In the genomic region with DNA sequence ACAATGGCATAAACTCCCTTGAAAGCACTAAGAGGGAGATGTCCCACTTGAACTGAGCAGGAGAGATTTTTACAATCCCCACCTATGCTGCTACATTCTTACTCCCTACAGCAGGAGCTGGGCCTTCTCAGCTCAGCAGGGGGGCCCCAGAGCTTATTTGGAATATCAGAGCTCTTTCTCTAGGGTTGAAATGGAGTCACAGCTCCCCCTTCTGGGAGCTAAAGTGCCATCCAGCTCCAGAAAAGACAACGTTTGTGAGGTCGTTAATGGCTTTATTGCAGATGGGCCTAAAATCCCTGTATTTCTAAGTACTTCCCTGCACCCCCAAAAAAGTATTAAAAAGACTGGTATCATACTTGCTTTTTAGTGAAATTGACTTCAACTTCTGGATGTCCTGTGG, we compare ENCODE assay signal across 8 mouse cellular contexts. TPM values are rescaled to one million over a fixed set of nuclear protein-coding genes. Genes with fewer than 3 reads are reported as not detected.
DNase-seq lines count a peak whose midpoint lies in the region; ATAC-seq and TF ChIP-seq lines count a peak whose summit lies in the region.
"Had no signal": no experiment of that assay in that cellular context is flagged by ENCODE, and none has a peak within 500 bp of the region (broad histone marks: within the 10 kb centered on the region; RNA-seq: fewer than 3 reads in every experiment).

No protein-coding gene starts in this region.

- TF ChIP-seq CTCF in E14TG2a.4 (conservative IDR thresholded peaks at IDR 0.05; ENCODE audit: low read length), result peak; percentile 52

- H3K4me1 ChIP-seq in E14TG2a.4 (replicated peaks; ENCODE audit: low read depth, low read length) (peaks cover 7% of the 10 kb centered on the region; the same call in 1 of the 2 replicates), ES-E14 (ENCODE audit: control insufficient read depth in 2 of 2, insufficient read depth in 2 of 2, low read length in 2 of 2, poor library complexity in 1 of 2) (no peaks in the 10 kb centered on the region)

- no peak overlapping the region for H3K9ac ChIP-seq in ES-E14 (ENCODE audit: insufficient read depth, low read depth, low read length, poor library complexity, severe bottlenecking)
- H3K9ac ChIP-seq: limb, embryonic 13.5 days had no signal

- no peak for ATAC-seq in megakaryocyte progenitor cell, adult 5-6 weeks (replicated peaks; ENCODE audit: poor library complexity)

- peak; percentile 66 for DNase-seq in ES-E14 (ENCODE audit: low read depth, low spot score)
- DNase-seq in embryo, embryonic 11.5 days (ENCODE audit: low read depth, low spot score), result peak; percentile 57
- DNase-seq in layer of hippocampus, postnatal 14 days (ENCODE audit: low spot score in 2 of 2), result peak; percentile 66 to 84
- DNase-seq in neural tube, embryonic 10.5 days (ENCODE audit: extremely low spot score, low spot score), result peak; percentile 45
- no peak for DNase-seq in gastrocnemius, postnatal 14 days

- no peaks in the 10 kb centered on the region for H3K9me3 ChIP-seq in E14TG2a.4 (ENCODE audit: low read length)
- H3K9me3 ChIP-seq in ES-E14 (ENCODE audit: control insufficient read depth, insufficient read depth, low read depth, low read length), result no peaks in the 10 kb centered on the region
- H3K9me3 ChIP-seq: limb, embryonic 13.5 days had no signal

- H3K27ac ChIP-seq in ES-E14 (ENCODE audit: insufficient read depth, low read depth, low read length, poor library complexity, severe bottlenecking), result no peak overlapping the region
- H3K27ac ChIP-seq: limb, embryonic 13.5 days had no signal

- H3K36me3 ChIP-seq in E14TG2a.4 (ENCODE audit: insufficient read depth, low read length) (no peaks in the 10 kb centered on the region), ES-E14 (ENCODE audit: control insufficient read depth, insufficient read depth, low read length, poor library complexity, severe bottlenecking) (no peaks in the 10 kb centered on the region)
- H3K36me3 ChIP-seq: limb, embryonic 13.5 days had no signal

- H3K4me3 ChIP-seq in E14TG2a.4 (replicated peaks; ENCODE audit: low read length) (no peak overlapping the region), ES-E14 (ENCODE audit: insufficient read depth in 1 of 2, low read depth in 1 of 2, low read length in 2 of 2, poor library complexity in 1 of 2, severe bottlenecking in 1 of 2) (no peak overlapping the region)
- H3K4me3 ChIP-seq: limb, embryonic 13.5 days had no signal

- peaks cover 37% of the 10 kb centered on the region for H3K27me3 ChIP-seq in E14TG2a.4 (ENCODE audit: insufficient read depth, low read length)

- intact Hi-C loops in gastrocnemius, postnatal 14 days (cut with DNase I; ENCODE audit: low total_unique reads), result no loop called here

- in situ Hi-C loops in ES-E14 (cut with MboI; ENCODE audit: low sequenced_read_pairs in 2 of 2, unreplicated experiment in 2 of 2), result no loop called here

TF ChIP-seq in ES-E14, 5 proteins besides CTCF, POLR2A, EP300 and RAD21:
- no peak for TF ChIP-seq CHD2 (IDR thresholded peaks at IDR 0.05; ENCODE audit: low read depth, low read length)
- no peak for TF ChIP-seq HCFC1 (IDR thresholded peaks at IDR 0.05; ENCODE audit: borderline replicate concordance, insufficient read depth, low read length)
- peak; percentile 48; the same call in 1 of the 2 replicates for TF ChIP-seq ZC3H11A (IDR thresholded peaks at IDR 0.05; ENCODE audit: borderline replicate concordance, low read depth, low read length)
- TF ChIP-seq ZNF384 (IDR thresholded peaks at IDR 0.05; ENCODE audit: low read depth, low read length), result no peak

RNA-seq across cellular contexts. Expression of gene Brinp1, which starts 3.6 kb away (rescaled TPM):
- total RNA-seq in ES-E14 (2012; rRNA removed), result 0.80 and 1.5 TPM in 2 replicates
- total RNA-seq in layer of hippocampus, postnatal 14 days (2021), result 100 to 1,000 TPM; 187 to 213 TPM
- under 1 TPM in 1 of 2 experiments, not detected in 1; 0.14 TPM for total RNA-seq in gastrocnemius, postnatal 14 days (2021)
- not detected in 2 replicates for total RNA-seq in megakaryocyte progenitor cell, adult 5-6 weeks (2015)
- not detected in 2 replicates for total RNA-seq in megakaryocyte progenitor cell, adult 5-6 weeks (2017)

Comparison
In these comparisons a context has a peak if more than half of its experiments do, and no peak if none do; other contexts are left out.
1. RNA of gene Brinp1, which starts 3.6 kb away (total RNA-seq): 187 to 213 TPM in layer of hippocampus, postnatal 14 days; 0.80 to 1.5 TPM in ES-E14, 0.14 TPM in gastrocnemius, postnatal 14 days and not detected in megakaryocyte progenitor cell, adult 5-6 weeks; every median in the first group is over 10 times any median in the second.